Mouse (Mus musculus): ENCODE measurements around the gene Kdelr3. TPM values are rescaled to one million over a fixed set of nuclear protein-coding genes. Genes with fewer than 3 reads are reported as not detected.

Gene Kdelr3
- polyA plus RNA-seq, 1 experiment, result 65.5 TPM

DNA sequence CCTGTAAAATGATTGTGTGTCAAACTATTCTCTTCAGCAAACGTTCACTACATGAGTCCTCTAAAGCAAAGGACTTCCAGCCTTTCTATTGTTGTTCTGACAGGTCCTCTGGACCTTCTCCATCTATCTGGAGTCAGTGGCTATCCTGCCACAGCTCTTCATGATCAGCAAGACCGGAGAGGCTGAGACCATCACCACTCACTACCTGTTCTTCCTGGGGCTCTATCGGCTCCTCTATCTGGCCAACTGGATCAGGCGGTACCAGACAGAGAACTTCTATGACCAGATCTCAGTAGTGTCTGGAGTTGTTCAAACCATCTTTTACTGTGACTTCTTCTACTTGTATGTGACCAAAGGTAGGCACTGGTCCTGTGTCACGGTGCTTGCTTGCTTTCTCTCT is 9.4 kb downstream of the Kdelr3 start:
- no peaks in the 10 kb centered on the region for H3K79me3 ChIP-seq (ENCODE audit: low read depth)
- TF ChIP-seq FOSL1 (IDR thresholded peaks at IDR 0.05; ENCODE audit: insufficient read depth, low read length, poor library complexity, severe bottlenecking), result no peak
- no peak for TF ChIP-seq MYOG (IDR thresholded peaks at IDR 0.05; ENCODE audit: control insufficient read depth, extremely low read depth, insufficient read length)
- TF ChIP-seq MAX (IDR thresholded peaks at IDR 0.05), result no peak
- TF ChIP-seq MYOD1 (IDR thresholded peaks at IDR 0.05; ENCODE audit: control insufficient read depth, insufficient read length, low read depth), result no peak
- no peak for TF ChIP-seq USF1 (IDR thresholded peaks at IDR 0.05; ENCODE audit: low read depth)
- TF ChIP-seq CEBPB (IDR thresholded peaks at IDR 0.05; ENCODE audit: low read depth), result no peak
- no peak for TF ChIP-seq CTCF (IDR thresholded peaks at IDR 0.05; ENCODE audit: control insufficient read depth, insufficient read depth, insufficient read length)
- peaks cover 77% of the 10 kb centered on the region for H3K36me3 ChIP-seq (ENCODE audit: control insufficient read depth, insufficient read depth)
- H3K27me3 ChIP-seq (ENCODE audit: control insufficient read depth, insufficient read depth, insufficient read length), result no peaks in the 10 kb centered on the region
- H3K4me3 ChIP-seq (ENCODE audit: insufficient read depth, poor library complexity, severe bottlenecking), result no peak overlapping the region
- no peak overlapping the region for H3ac ChIP-seq (ENCODE audit: control insufficient read depth, insufficient read length, low read depth)
- no peaks in the 10 kb centered on the region for H3K79me2 ChIP-seq (ENCODE audit: control insufficient read depth, insufficient read depth)

DNA sequence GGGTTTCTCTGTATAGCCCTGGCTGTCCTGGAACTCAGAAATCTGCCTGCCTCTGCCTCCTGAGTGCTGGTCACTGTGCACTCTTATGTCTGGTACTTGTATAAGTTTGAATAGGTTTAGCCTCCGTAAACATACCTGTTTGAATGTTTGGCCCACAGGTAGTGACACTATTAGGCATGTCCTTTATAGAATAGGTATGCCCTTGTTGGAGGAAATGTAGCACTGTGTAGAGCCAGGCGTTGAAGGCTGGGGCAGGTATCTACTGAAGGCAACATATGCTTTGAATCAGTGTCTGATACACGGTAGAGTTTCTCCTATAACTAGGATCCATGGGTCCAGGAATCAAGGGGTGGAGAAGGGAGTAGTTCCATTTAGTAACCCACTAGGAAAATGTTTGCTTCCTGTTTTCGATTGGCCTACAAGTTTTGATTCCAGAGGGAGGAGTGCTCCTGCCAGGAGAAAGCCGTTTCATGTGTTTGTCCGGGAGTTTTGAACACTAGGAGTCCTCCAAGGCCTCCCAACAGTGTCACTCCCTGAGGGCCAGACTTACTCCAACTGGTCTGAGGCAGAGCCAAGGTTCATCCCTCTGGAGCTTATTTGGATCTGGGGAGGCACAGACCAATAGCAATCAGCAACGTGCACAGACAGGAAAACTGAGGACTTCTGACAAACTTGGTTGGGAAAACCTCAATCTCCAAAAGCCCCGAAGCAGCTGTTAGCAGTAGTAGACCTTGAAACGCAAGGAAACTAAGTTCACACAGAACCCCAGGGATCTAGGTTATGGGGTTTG is 10.0 kb downstream of the Kdelr3 start:
- H3K79me3 ChIP-seq (ENCODE audit: low read depth), result no peaks in the 10 kb centered on the region
- H3K79me2 ChIP-seq (ENCODE audit: control insufficient read depth, insufficient read depth), result no peaks in the 10 kb centered on the region
- no peak overlapping the region for H3K4me3 ChIP-seq (ENCODE audit: insufficient read depth, poor library complexity, severe bottlenecking)
- peaks cover 84% of the 10 kb centered on the region for H3K36me3 ChIP-seq (ENCODE audit: control insufficient read depth, insufficient read depth)
- TF ChIP-seq USF1 (IDR thresholded peaks at IDR 0.05; ENCODE audit: low read depth) (no peak), MYOG (IDR thresholded peaks at IDR 0.05; ENCODE audit: control insufficient read depth, extremely low read depth, insufficient read length) (no peak), CEBPB (IDR thresholded peaks at IDR 0.05; ENCODE audit: low read depth) (no peak), CTCF (IDR thresholded peaks at IDR 0.05; ENCODE audit: control insufficient read depth, insufficient read depth, insufficient read length) (no peak), FOSL1 (IDR thresholded peaks at IDR 0.05; ENCODE audit: insufficient read depth, low read length, poor library complexity, severe bottlenecking) (no peak), MYOD1 (IDR thresholded peaks at IDR 0.05; ENCODE audit: control insufficient read depth, insufficient read length, low read depth) (no peak), MAX (IDR thresholded peaks at IDR 0.05) (no peak)
- no peak overlapping the region for H3ac ChIP-seq (ENCODE audit: control insufficient read depth, insufficient read length, low read depth)
- H3K27me3 ChIP-seq (ENCODE audit: control insufficient read depth, insufficient read depth, insufficient read length), result no peaks in the 10 kb centered on the region

DNA sequence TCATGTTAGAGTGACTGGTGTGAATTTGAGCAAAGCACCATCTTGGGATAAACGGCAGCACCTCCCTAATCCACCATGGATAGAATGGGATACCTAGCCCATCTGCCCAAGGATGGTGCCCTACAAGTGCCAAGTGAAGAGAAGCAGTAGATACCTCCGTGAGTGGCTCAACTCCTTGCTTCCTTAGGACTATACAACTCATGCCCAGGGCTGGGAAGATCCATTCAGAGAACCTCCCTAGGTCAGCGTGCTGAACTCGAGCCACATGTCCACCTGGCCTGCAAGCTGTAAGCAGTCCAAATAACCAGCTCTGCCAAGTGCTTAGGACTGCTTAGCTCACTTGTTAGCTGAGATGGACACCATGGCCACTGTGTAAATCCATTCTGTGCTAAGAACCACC is 11.0 kb downstream of the Kdelr3 start:
- peaks cover 2% of the 10 kb centered on the region for H3K79me3 ChIP-seq (ENCODE audit: low read depth)
- peaks cover 94% of the 10 kb centered on the region for H3K36me3 ChIP-seq (ENCODE audit: control insufficient read depth, insufficient read depth)
- H3ac ChIP-seq (ENCODE audit: control insufficient read depth, insufficient read length, low read depth), result no peak overlapping the region
- TF ChIP-seq MYOD1 (IDR thresholded peaks at IDR 0.05; ENCODE audit: control insufficient read depth, insufficient read length, low read depth) (no peak), FOSL1 (IDR thresholded peaks at IDR 0.05; ENCODE audit: insufficient read depth, low read length, poor library complexity, severe bottlenecking) (no peak), MYOG (IDR thresholded peaks at IDR 0.05; ENCODE audit: control insufficient read depth, extremely low read depth, insufficient read length) (no peak), CEBPB (IDR thresholded peaks at IDR 0.05; ENCODE audit: low read depth) (no peak), MAX (IDR thresholded peaks at IDR 0.05) (no peak), CTCF (IDR thresholded peaks at IDR 0.05; ENCODE audit: control insufficient read depth, insufficient read depth, insufficient read length) (no peak), USF1 (IDR thresholded peaks at IDR 0.05; ENCODE audit: low read depth) (no peak)
- H3K79me2 ChIP-seq (ENCODE audit: control insufficient read depth, insufficient read depth), result peaks cover 9% of the 10 kb centered on the region
- H3K27me3 ChIP-seq (ENCODE audit: control insufficient read depth, insufficient read depth, insufficient read length), result no peaks in the 10 kb centered on the region
- no peak overlapping the region for H3K4me3 ChIP-seq (ENCODE audit: insufficient read depth, poor library complexity, severe bottlenecking)

DNA sequence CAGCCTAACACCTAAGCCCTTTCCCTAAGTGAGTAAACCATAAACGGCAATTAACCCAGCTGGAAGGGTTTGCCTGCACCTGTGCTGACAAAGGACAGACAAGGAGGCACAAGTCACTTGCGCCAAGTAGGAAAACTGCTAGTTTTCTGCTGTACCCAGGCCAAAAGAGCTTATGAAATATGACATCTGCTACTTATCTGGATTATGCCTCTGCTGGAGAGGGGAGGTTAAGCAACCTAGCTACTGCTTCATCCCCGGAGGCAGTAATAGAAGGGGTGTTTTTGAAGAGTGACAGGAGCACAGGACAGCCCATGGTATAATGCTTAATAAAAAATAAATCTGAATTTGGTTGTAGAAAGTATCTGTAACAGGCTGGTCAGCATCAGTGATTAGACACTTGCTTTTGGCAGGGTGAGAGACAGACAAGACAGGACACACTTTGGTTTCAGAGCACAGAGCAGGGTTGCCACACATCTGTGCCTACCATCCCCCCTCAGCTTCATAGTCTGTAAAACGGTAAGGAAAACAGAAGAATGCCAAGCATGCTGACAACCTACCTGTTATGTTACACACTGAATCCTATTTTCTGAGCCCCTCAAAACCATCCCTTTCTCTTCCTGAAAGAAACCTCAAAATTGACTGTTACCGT is 11.9 kb downstream of the Kdelr3 start:
- Histone ChIP-seq H3K27me3 (ENCODE audit: control insufficient read depth, insufficient read depth, insufficient read length) (no peaks in the 10 kb centered on the region), H3K79me3 (ENCODE audit: low read depth) (peaks cover 2% of the 10 kb centered on the region), H3K4me3 (ENCODE audit: insufficient read depth, poor library complexity, severe bottlenecking) (no peak overlapping the region), H3K79me2 (ENCODE audit: control insufficient read depth, insufficient read depth) (peaks cover 18% of the 10 kb centered on the region), H3K36me3 (ENCODE audit: control insufficient read depth, insufficient read depth) (peaks cover 96% of the 10 kb centered on the region), H3ac (ENCODE audit: control insufficient read depth, insufficient read length, low read depth) (no peak overlapping the region)
- TF ChIP-seq MYOD1 (IDR thresholded peaks at IDR 0.05; ENCODE audit: control insufficient read depth, insufficient read length, low read depth) (no peak), CTCF (IDR thresholded peaks at IDR 0.05; ENCODE audit: control insufficient read depth, insufficient read depth, insufficient read length) (no peak)

DNA sequence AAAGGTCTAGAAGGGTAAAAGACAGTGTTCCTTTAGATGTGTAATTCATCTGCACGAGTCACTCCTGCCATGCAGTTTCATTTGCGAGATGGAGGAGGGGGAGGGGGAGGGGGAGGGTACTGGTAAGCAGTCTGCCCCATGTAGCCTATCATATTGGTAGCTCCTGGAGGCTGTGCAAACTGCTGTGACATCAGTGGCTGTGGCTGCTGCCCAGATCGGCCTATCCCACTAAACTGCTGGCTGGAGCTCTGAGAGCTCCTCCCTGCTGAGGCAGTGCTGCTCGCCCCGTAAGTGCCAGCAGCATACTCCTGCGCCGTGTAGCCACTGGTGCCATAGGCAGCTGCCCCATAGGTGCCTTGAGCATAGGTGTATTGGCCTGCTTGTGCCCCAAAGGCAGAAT is 13.7 kb downstream of the Kdelr3 start:
- H3K27me3 ChIP-seq (ENCODE audit: control insufficient read depth, insufficient read depth, insufficient read length), result no peaks in the 10 kb centered on the region
- no peak overlapping the region for H3ac ChIP-seq (ENCODE audit: control insufficient read depth, insufficient read length, low read depth)
- no peak overlapping the region for H3K4me3 ChIP-seq (ENCODE audit: insufficient read depth, poor library complexity, severe bottlenecking)
- TF ChIP-seq FOSL1 (IDR thresholded peaks at IDR 0.05; ENCODE audit: insufficient read depth, low read length, poor library complexity, severe bottlenecking) (no peak), USF1 (IDR thresholded peaks at IDR 0.05; ENCODE audit: low read depth) (no peak), MAX (IDR thresholded peaks at IDR 0.05) (no peak), MYOG (IDR thresholded peaks at IDR 0.05; ENCODE audit: control insufficient read depth, extremely low read depth, insufficient read length) (no peak), MYOD1 (IDR thresholded peaks at IDR 0.05; ENCODE audit: control insufficient read depth, insufficient read length, low read depth) (no peak), CTCF (IDR thresholded peaks at IDR 0.05; ENCODE audit: control insufficient read depth, insufficient read depth, insufficient read length) (no peak), CEBPB (IDR thresholded peaks at IDR 0.05; ENCODE audit: low read depth) (no peak)
- H3K79me3 ChIP-seq (ENCODE audit: low read depth), result peaks cover 7% of the 10 kb centered on the region
- H3K36me3 ChIP-seq (ENCODE audit: control insufficient read depth, insufficient read depth), result peaks cover 99% of the 10 kb centered on the region
- H3K79me2 ChIP-seq (ENCODE audit: control insufficient read depth, insufficient read depth), result peaks cover 25% of the 10 kb centered on the region

All from C2C12 (cell line).